Mouse (Mus musculus): ENCODE measurements around the gene Hnrnpf.
"Not testable (repeated sequence)": the region's sequence is repeated elsewhere in the genome, so short reads cannot be mapped to it uniquely, and the experiment has no call there.

The Hnrnpf gene

GRCm38 (mm10) chr6:117900126-117901080, at the start of gene Hnrnpf:
Gene Hnrnpf (plus strand): TSS chr6:117900324.
- DNase-seq (ENCODE audit: low spot score in 2 of 2) = no peak

GRCm38 (mm10) chr6:117851747-117852146, 48.4 kb upstream of the Hnrnpf start:
- DNase-seq (ENCODE audit: low spot score in 2 of 2) = no peak

GRCm38 (mm10) chr6:117857990-117858389, 42.1 kb upstream of the Hnrnpf start:
- DNase-seq (ENCODE audit: low spot score in 2 of 2) = no peak

- DNase-seq (ENCODE audit: low spot score in 2 of 2) = no peak
Observed at GRCm38 (mm10) chr6:117861848-117862247, 38.3 kb upstream of the Hnrnpf start, which contains the start of gene Zfp239. Gene Zfp239 (plus strand): TSS chr6:117862100.

GRCm38 (mm10) chr6:117862465-117862864, 37.7 kb upstream of the Hnrnpf start:
- no peak for DNase-seq (ENCODE audit: low spot score in 2 of 2)

GRCm38 (mm10) chr6:117862899-117863620, 37.1 kb upstream of the Hnrnpf start:
- peak; percentile 42 to 67 for DNase-seq (ENCODE audit: low spot score in 2 of 2)

GRCm38 (mm10) chr6:117863751-117864150, 36.4 kb upstream of the Hnrnpf start:
- DNase-seq (ENCODE audit: low spot score in 2 of 2) = no peak

GRCm38 (mm10) chr6:117868187-117868586, 31.9 kb upstream of the Hnrnpf start:
- no peak for DNase-seq (ENCODE audit: low spot score in 2 of 2)

GRCm38 (mm10) chr6:117871034-117871433, 29.1 kb upstream of the Hnrnpf start:
- DNase-seq (ENCODE audit: low spot score in 2 of 2) = no peak

GRCm38 (mm10) chr6:117873450-117873849, 26.7 kb upstream of the Hnrnpf start:
- DNase-seq (ENCODE audit: low spot score in 2 of 2) = not testable (repeated sequence)

GRCm38 (mm10) chr6:117874621-117875281, 25.4 kb upstream of the Hnrnpf start:
- DNase-seq (ENCODE audit: low spot score in 2 of 2) = no peak

GRCm38 (mm10) chr6:117878700-117879407, 21.3 kb upstream of the Hnrnpf start:
- peak in 1 of 2 experiments; percentile 86 for DNase-seq (ENCODE audit: low spot score in 2 of 2)

- peak; percentile 96 to 99 for DNase-seq (ENCODE audit: low spot score in 2 of 2)
Observed at GRCm38 (mm10) chr6:117879408-117880115, 20.6 kb upstream of the Hnrnpf start.

GRCm38 (mm10) chr6:117880394-117880838, 19.7 kb upstream of the Hnrnpf start:
- no peak for DNase-seq (ENCODE audit: low spot score in 2 of 2)

GRCm38 (mm10) chr6:117881229-117881628, 18.9 kb upstream of the Hnrnpf start:
- DNase-seq (ENCODE audit: low spot score in 2 of 2) = no peak

GRCm38 (mm10) chr6:117881997-117882396, 18.1 kb upstream of the Hnrnpf start:
- DNase-seq (ENCODE audit: low spot score in 2 of 2) = no peak

GRCm38 (mm10) chr6:117885943-117886342, 14.2 kb upstream of the Hnrnpf start:
- no peak for DNase-seq (ENCODE audit: low spot score in 2 of 2)

- no peak for DNase-seq (ENCODE audit: low spot score in 2 of 2)
Observed at GRCm38 (mm10) chr6:117888032-117888431, 12.1 kb upstream of the Hnrnpf start.

GRCm38 (mm10) chr6:117888642-117889096, 11.5 kb upstream of the Hnrnpf start:
- DNase-seq (ENCODE audit: low spot score in 2 of 2) = no peak

- DNase-seq (ENCODE audit: low spot score in 2 of 2) = no peak
Observed at GRCm38 (mm10) chr6:117890257-117890656, 9.9 kb upstream of the Hnrnpf start.
